Mouse (Mus musculus) spleen, postnatal 10 days (tissue): ENCODE results near the gene Bcl7c.
"Not testable (repeated sequence)": the region's sequence is repeated elsewhere in the genome, so short reads cannot be mapped to it uniquely, and the experiment has no call there.

Experiments used
- DNase-seq, 2 experiments: peaks; one replicate each; pipeline ENCODE4 v3.0.0; 2021 to 2022; ENCODE audit warnings: low spot score in 2 of 2

Bcl7c gene

GRCm38 (mm10) chr7:127708207-127709078, at the start of gene Bcl7c:
Gene Bcl7c (minus strand): TSS chr7:127708933.
- DNase-seq, result peak; percentile 80 to 90

GRCm38 (mm10) chr7:127753741-127754140, 45.0 kb upstream of the Bcl7c start:
- no peak for DNase-seq

- no peak for DNase-seq
Measured at GRCm38 (mm10) chr7:127753158-127753557, 44.4 kb upstream of the Bcl7c start.

- DNase-seq, result no peak
Measured at GRCm38 (mm10) chr7:127752069-127752468, 43.3 kb upstream of the Bcl7c start.

GRCm38 (mm10) chr7:127751619-127752018, 42.9 kb upstream of the Bcl7c start:
- DNase-seq, result no peak

- no peak for DNase-seq
Measured at GRCm38 (mm10) chr7:127750131-127751127, 41.7 kb upstream of the Bcl7c start.

- DNase-seq, result no peak
Measured at GRCm38 (mm10) chr7:127748235-127748560, 39.5 kb upstream of the Bcl7c start.

- no peak for DNase-seq
Measured at GRCm38 (mm10) chr7:127747559-127748234, 39.0 kb upstream of the Bcl7c start.

- peak in 1 of 2 experiments; percentile 33 for DNase-seq
Measured at GRCm38 (mm10) chr7:127746494-127747491, 38.1 kb upstream of the Bcl7c start.

- DNase-seq, result peak; percentile 78
Measured at GRCm38 (mm10) chr7:127745652-127746493, 37.1 kb upstream of the Bcl7c start.

- peak; percentile 62 to 88 for DNase-seq
Measured at GRCm38 (mm10) chr7:127745251-127745651, 36.5 kb upstream of the Bcl7c start.

- peak; percentile 45 to 83 for DNase-seq
Measured at GRCm38 (mm10) chr7:127744366-127745045, 35.8 kb upstream of the Bcl7c start, which contains the start of gene Fbxl19. Gene Fbxl19 (plus strand): TSS chr7:127744543.

GRCm38 (mm10) chr7:127732066-127732465, 23.3 kb upstream of the Bcl7c start, which contains the start of gene Ctf2:
Gene Ctf2 (minus strand): TSS chr7:127732166.
- not testable (repeated sequence) for DNase-seq

GRCm38 (mm10) chr7:127730170-127730569, 21.4 kb upstream of the Bcl7c start:
- DNase-seq, result no peak

- no peak for DNase-seq
Measured at GRCm38 (mm10) chr7:127727898-127728297, 19.2 kb upstream of the Bcl7c start.

- DNase-seq, result no peak
Measured at GRCm38 (mm10) chr7:127725924-127726323, 17.2 kb upstream of the Bcl7c start.

- no peak for DNase-seq
Measured at GRCm38 (mm10) chr7:127725490-127725889, 16.8 kb upstream of the Bcl7c start.

- no peak for DNase-seq
Measured at GRCm38 (mm10) chr7:127719258-127719657, 10.5 kb upstream of the Bcl7c start.

- DNase-seq, result no peak
Measured at GRCm38 (mm10) chr7:127718339-127718738, 9.6 kb upstream of the Bcl7c start.
